Mouse (Mus musculus): ENCODE measurements around the gene Acad12. TPM values are rescaled to one million over a fixed set of nuclear protein-coding genes. Genes with fewer than 3 reads are reported as not detected.

The Acad12 gene
- polyA plus RNA-seq (2015; fragmentation: Illumina TruSeq; extraction: RNeasy Lipid Tissue Mini Kit (QIAGEN cat#74804); ENCODE audit: low read depth, low replicate concordance), result 3.1 TPM

GRCm38 (mm10) chr5:121618592-121619513, at the start of gene Acad12:
Gene Acad12 (minus strand): TSS chr5:121618938.

GRCm38 (mm10) chr5:121660059-121660896, 41.5 kb upstream of the Acad12 start, which contains the start of the genes Acad10 and Brap:
Gene Acad10 (minus strand): TSS chr5:121660514.
Gene Brap (plus strand): TSS chr5:121660563.

GRCm38 (mm10) chr5:121593451-121594401, 25.0 kb downstream of the Acad12 start, which contains the start of gene Aldh2:
Gene Aldh2 (minus strand): TSS chr5:121593824.

Other genes with a start within 250 kb of the Acad12 start
- gene Trafd1, start 233.3 kb downstream of the Acad12 start, polyA plus RNA-seq (2015; fragmentation: Illumina TruSeq; extraction: RNeasy Lipid Tissue Mini Kit (QIAGEN cat#74804); ENCODE audit: low read depth, low replicate concordance), result 59.1 TPM
- gene Naa25, start 221.0 kb downstream of the Acad12 start, polyA plus RNA-seq (2015; fragmentation: Illumina TruSeq; extraction: RNeasy Lipid Tissue Mini Kit (QIAGEN cat#74804); ENCODE audit: low read depth, low replicate concordance), result 27.3 TPM
- 3.8 TPM for gene Tmem116, start 167.0 kb downstream of the Acad12 start, polyA plus RNA-seq (2015; fragmentation: Illumina TruSeq; extraction: RNeasy Lipid Tissue Mini Kit (QIAGEN cat#74804); ENCODE audit: low read depth, low replicate concordance)
- gene Erp29, start 166.4 kb downstream of the Acad12 start, polyA plus RNA-seq (2015; fragmentation: Illumina TruSeq; extraction: RNeasy Lipid Tissue Mini Kit (QIAGEN cat#74804); ENCODE audit: low read depth, low replicate concordance), result 194 TPM
- not detected for gene Adam1b, start 115.5 kb downstream of the Acad12 start, polyA plus RNA-seq (2015; fragmentation: Illumina TruSeq; extraction: RNeasy Lipid Tissue Mini Kit (QIAGEN cat#74804); ENCODE audit: low read depth, low replicate concordance)
- 10.9 TPM for gene Adam1a, start 73.5 kb downstream of the Acad12 start, polyA plus RNA-seq (2015; fragmentation: Illumina TruSeq; extraction: RNeasy Lipid Tissue Mini Kit (QIAGEN cat#74804); ENCODE audit: low read depth, low replicate concordance)
- not detected for gene Gm42878, start 73.5 kb downstream of the Acad12 start, polyA plus RNA-seq (2015; fragmentation: Illumina TruSeq; extraction: RNeasy Lipid Tissue Mini Kit (QIAGEN cat#74804); ENCODE audit: low read depth, low replicate concordance)
- 69.5 TPM for gene Mapkapk5, start 73.0 kb downstream of the Acad12 start, polyA plus RNA-seq (2015; fragmentation: Illumina TruSeq; extraction: RNeasy Lipid Tissue Mini Kit (QIAGEN cat#74804); ENCODE audit: low read depth, low replicate concordance)
- gene Aldh2, start 25.1 kb downstream of the Acad12 start, polyA plus RNA-seq (2015; fragmentation: Illumina TruSeq; extraction: RNeasy Lipid Tissue Mini Kit (QIAGEN cat#74804); ENCODE audit: low read depth, low replicate concordance), result 147 TPM
- 2.1 TPM for gene Acad10, start 41.6 kb upstream of the Acad12 start, polyA plus RNA-seq (2015; fragmentation: Illumina TruSeq; extraction: RNeasy Lipid Tissue Mini Kit (QIAGEN cat#74804); ENCODE audit: low read depth, low replicate concordance)
- 54.5 TPM for gene Brap, start 41.6 kb upstream of the Acad12 start, polyA plus RNA-seq (2015; fragmentation: Illumina TruSeq; extraction: RNeasy Lipid Tissue Mini Kit (QIAGEN cat#74804); ENCODE audit: low read depth, low replicate concordance)
- 130 TPM for gene Atxn2, start 92.4 kb upstream of the Acad12 start, polyA plus RNA-seq (2015; fragmentation: Illumina TruSeq; extraction: RNeasy Lipid Tissue Mini Kit (QIAGEN cat#74804); ENCODE audit: low read depth, low replicate concordance)
- 12.2 TPM for gene Sh2b3, start 218.7 kb upstream of the Acad12 start, polyA plus RNA-seq (2015; fragmentation: Illumina TruSeq; extraction: RNeasy Lipid Tissue Mini Kit (QIAGEN cat#74804); ENCODE audit: low read depth, low replicate concordance)
- 10.8 TPM for gene Pheta1, start 230.0 kb upstream of the Acad12 start, polyA plus RNA-seq (2015; fragmentation: Illumina TruSeq; extraction: RNeasy Lipid Tissue Mini Kit (QIAGEN cat#74804); ENCODE audit: low read depth, low replicate concordance)